Comparison of ENCODE assay signal across 25 mouse cellular contexts in genomic region chr1:88525622-88526021, GRCm38 (mm10). TPM values are rescaled to one million over a fixed set of nuclear protein-coding genes. Genes with fewer than 3 reads are reported as not detected.
DNase-seq lines count a peak whose midpoint lies in the region; ATAC-seq and TF ChIP-seq lines count a peak whose summit lies in the region.
"Had no signal": no experiment of that assay in that cellular context is flagged by ENCODE, and none has a peak within 500 bp of the region (broad histone marks: within the 10 kb centered on the region; RNA-seq: fewer than 3 reads in every experiment).

No protein-coding gene starts in this region.

- H3K79me3 ChIP-seq in C2C12 (ENCODE audit: low read depth), result peaks cover 2% of the 10 kb centered on the region

- H3K27ac ChIP-seq in lung, embryonic 16.5 days (ENCODE audit: low read length), result no peak overlapping the region
- no peak overlapping the region for H3K27ac ChIP-seq in embryonic facial prominence, embryonic 14.5 days (replicated peaks; ENCODE audit: low read depth, low read length)
- peak overlapping the region; percentile 57 for H3K27ac ChIP-seq in stomach, embryonic 15.5 days
- no peak overlapping the region for H3K27ac ChIP-seq in hindbrain, embryonic 14.5 days
- H3K27ac ChIP-seq: forebrain, embryonic 13.5 days; hindbrain, embryonic 10.5 days; limb, embryonic 12.5 days; liver, embryonic 15.5 days; midbrain, embryonic 15.5 days; neural tube, embryonic 12.5 days had no signal

- H3K36me3 ChIP-seq in lung, embryonic 16.5 days (ENCODE audit: control insufficient read depth, insufficient read depth, low read length), result no peaks in the 10 kb centered on the region
- no peaks in the 10 kb centered on the region for H3K36me3 ChIP-seq in C2C12 (ENCODE audit: control insufficient read depth, insufficient read depth)
- no peaks in the 10 kb centered on the region for H3K36me3 ChIP-seq in embryonic facial prominence, embryonic 14.5 days (ENCODE audit: control insufficient read depth, insufficient read depth, low read length)
- H3K36me3 ChIP-seq in stomach, embryonic 15.5 days, result no peaks in the 10 kb centered on the region
- no peaks in the 10 kb centered on the region for H3K36me3 ChIP-seq in hindbrain, embryonic 14.5 days (replicated peaks; ENCODE audit: control insufficient read depth, insufficient read depth)
- H3K36me3 ChIP-seq: G1E; hindbrain, embryonic 10.5 days; limb, embryonic 12.5 days; liver, embryonic 15.5 days; midbrain, embryonic 15.5 days; neural tube, embryonic 12.5 days had no signal

- no peak overlapping the region for H3K4me3 ChIP-seq in lung, embryonic 16.5 days (ENCODE audit: low read length)
- no peak overlapping the region for H3K4me3 ChIP-seq in C2C12 (ENCODE audit: insufficient read depth, poor library complexity, severe bottlenecking)
- no peak overlapping the region for H3K4me3 ChIP-seq in embryonic facial prominence, embryonic 14.5 days (ENCODE audit: low read depth, low read length)
- H3K4me3 ChIP-seq in stomach, embryonic 15.5 days (replicated peaks), result no peak overlapping the region
- H3K4me3 ChIP-seq in hindbrain, embryonic 14.5 days (replicated peaks; ENCODE audit: low read length), result no peak overlapping the region
- H3K4me3 ChIP-seq: forebrain, embryonic 13.5 days; hindbrain, embryonic 10.5 days; limb, embryonic 12.5 days; liver, embryonic 15.5 days; midbrain, embryonic 15.5 days; neural tube, embryonic 12.5 days had no signal

- WGBS in lung, embryonic 16.5 days, result 37% methylated on average over 3 of the region's 3 CpGs
- WGBS in embryonic facial prominence, embryonic 14.5 days, result 56% methylated on average over 3 of the region's 3 CpGs
- WGBS in stomach, embryonic 15.5 days, result 62% methylated on average over 3 of the region's 3 CpGs
- 62% methylated on average over 3 of the region's 3 CpGs for WGBS in hindbrain, embryonic 14.5 days

- H3K9ac ChIP-seq in lung, embryonic 16.5 days (ENCODE audit: low read length), result no peak overlapping the region
- H3K9ac ChIP-seq in embryonic facial prominence, embryonic 14.5 days (ENCODE audit: low read depth, low read length), result no peak overlapping the region
- no peak overlapping the region for H3K9ac ChIP-seq in stomach, embryonic 15.5 days
- no peak overlapping the region for H3K9ac ChIP-seq in hindbrain, embryonic 14.5 days
- H3K9ac ChIP-seq: forebrain, embryonic 13.5 days; limb, embryonic 12.5 days; liver, embryonic 15.5 days; midbrain, embryonic 15.5 days; neural tube, embryonic 12.5 days had no signal

- DNase-seq in lung, postnatal 14 days, result no peak
- DNase-seq in embryonic facial prominence, embryonic 14.5 days (ENCODE audit: low spot score), result peak; percentile 15
- DNase-seq in hindbrain, embryonic 14.5 days (ENCODE audit: low spot score), result no peak
- DNase-seq in B cell, adult 2 months, result no peak
- DNase-seq: adrenal gland, adult 8-10 months; cerebellum, adult 2 months; cerebellum, postnatal 14 days; gastrocnemius, postnatal 10 days; kidney, postnatal 14 days; right cerebral cortex, postnatal 4 days; thymus, postnatal 14 days had no signal

- no peak overlapping the region for H3K4me2 ChIP-seq in lung, embryonic 16.5 days (ENCODE audit: low read depth, low read length)
- H3K4me2 ChIP-seq in embryonic facial prominence, embryonic 14.5 days (ENCODE audit: low read depth, low read length), result no peak overlapping the region
- H3K4me2 ChIP-seq in stomach, embryonic 15.5 days, result no peak overlapping the region
- no peak overlapping the region for H3K4me2 ChIP-seq in hindbrain, embryonic 14.5 days (replicated peaks)
- H3K4me2 ChIP-seq: forebrain, embryonic 13.5 days; limb, embryonic 12.5 days; liver, embryonic 15.5 days; midbrain, embryonic 15.5 days; neural tube, embryonic 12.5 days had no signal

- ATAC-seq in lung, embryonic 16.5 days (ENCODE audit: low read depth), result peak; percentile 50
- ATAC-seq in embryonic facial prominence, embryonic 14.5 days (ENCODE audit: low read depth), result no peak
- ATAC-seq in stomach, embryonic 15.5 days (ENCODE audit: insufficient read depth, low FRiP score, low read depth), result no peak
- ATAC-seq in hindbrain, embryonic 14.5 days (ENCODE audit: low FRiP score), result no peak
- ATAC-seq: forebrain, embryonic 13.5 days; hindbrain, embryonic 16.5 days; midbrain, embryonic 15.5 days had no signal

- H3ac ChIP-seq in C2C12 (ENCODE audit: control insufficient read depth, insufficient read length, low read depth), result peak overlapping the region; percentile 71

- TF ChIP-seq CTCF in C2C12 (IDR thresholded peaks at IDR 0.05; ENCODE audit: control insufficient read depth, insufficient read depth, insufficient read length), result no peak

- no peaks in the 10 kb centered on the region for H3K27me3 ChIP-seq in lung, embryonic 16.5 days (ENCODE audit: control insufficient read depth, insufficient read depth, low read depth, low read length)
- H3K27me3 ChIP-seq in C2C12 (ENCODE audit: control insufficient read depth, insufficient read depth, insufficient read length), result no peaks in the 10 kb centered on the region
- H3K27me3 ChIP-seq in embryonic facial prominence, embryonic 14.5 days (replicated peaks; ENCODE audit: control insufficient read depth, insufficient read depth, low read length), result no peaks in the 10 kb centered on the region
- no peaks in the 10 kb centered on the region for H3K27me3 ChIP-seq in stomach, embryonic 15.5 days (replicated peaks)
- H3K27me3 ChIP-seq in hindbrain, embryonic 14.5 days (ENCODE audit: control insufficient read depth, insufficient read depth, low read length), result no peaks in the 10 kb centered on the region
- H3K27me3 ChIP-seq: forebrain, embryonic 13.5 days; limb, embryonic 12.5 days; midbrain, embryonic 15.5 days; neural tube, embryonic 12.5 days had no signal

- H3K9me3 ChIP-seq in lung, embryonic 16.5 days (ENCODE audit: control insufficient read depth, low read length), result no peaks in the 10 kb centered on the region
- H3K9me3 ChIP-seq in embryonic facial prominence, embryonic 14.5 days (ENCODE audit: control insufficient read depth, low read length), result no peaks in the 10 kb centered on the region
- no peaks in the 10 kb centered on the region for H3K9me3 ChIP-seq in stomach, embryonic 15.5 days
- no peaks in the 10 kb centered on the region for H3K9me3 ChIP-seq in hindbrain, embryonic 14.5 days (ENCODE audit: control insufficient read depth, low read length)
- H3K9me3 ChIP-seq: forebrain, embryonic 13.5 days; G1E; limb, embryonic 12.5 days; liver, embryonic 15.5 days; midbrain, embryonic 15.5 days; neural tube, embryonic 12.5 days had no signal

- H3K4me1 ChIP-seq in lung, embryonic 16.5 days (replicated peaks; ENCODE audit: control insufficient read depth, insufficient read depth, low read length), result peaks cover 14% of the 10 kb centered on the region
- no peaks in the 10 kb centered on the region for H3K4me1 ChIP-seq in embryonic facial prominence, embryonic 14.5 days (ENCODE audit: control insufficient read depth, insufficient read depth, low read length)
- H3K4me1 ChIP-seq in stomach, embryonic 15.5 days, result 0 out of 2 replicates have a peak, but pooled peaks cover 3% of the 10 kb centered on the region
- no peaks in the 10 kb centered on the region for H3K4me1 ChIP-seq in hindbrain, embryonic 14.5 days (replicated peaks; ENCODE audit: control insufficient read depth, insufficient read depth, low read length)
- H3K4me1 ChIP-seq: forebrain, embryonic 13.5 days; liver, embryonic 15.5 days; midbrain, embryonic 15.5 days; neural tube, embryonic 12.5 days had no signal

- peaks cover 6% of the 10 kb centered on the region for H3K79me2 ChIP-seq in C2C12 (ENCODE audit: control insufficient read depth, insufficient read depth)

TF ChIP-seq in C2C12, 6 proteins besides CTCF, POLR2A, EP300 and RAD21:
- TF ChIP-seq FOSL1 (IDR thresholded peaks at IDR 0.05; ENCODE audit: insufficient read depth, low read length, poor library complexity, severe bottlenecking), result no peak
- no peak for TF ChIP-seq MYOG (IDR thresholded peaks at IDR 0.05; ENCODE audit: control insufficient read depth, extremely low read depth, insufficient read length)
- no peak for TF ChIP-seq MYOD1 (IDR thresholded peaks at IDR 0.05; ENCODE audit: control insufficient read depth, insufficient read length, low read depth)
- no peak for TF ChIP-seq CEBPB (IDR thresholded peaks at IDR 0.05; ENCODE audit: low read depth)
- TF ChIP-seq MAX (IDR thresholded peaks at IDR 0.05), result no peak
- TF ChIP-seq USF1 (IDR thresholded peaks at IDR 0.05; ENCODE audit: low read depth), result no peak
TF ChIP-seq in C2C12: peak in this region for 0.

RNA-seq across cellular contexts. Expression of gene Glrp1, which starts 15.8 kb away (rescaled TPM):
- polyA plus RNA-seq in lung, embryonic 16.5 days (2015; fragmentation: Nextera tagmentation; extraction: Ambion mirVana), result 0.21 and 0.28 TPM in 2 replicates
- 1.3 TPM for polyA plus RNA-seq in C2C12 (2012; fragmentation: generic; extraction: Trizol)
- polyA plus RNA-seq in embryonic facial prominence, embryonic 14.5 days (2014; fragmentation: Nextera tagmentation; extraction: Ambion mirVana), result not detected in 2 replicates
- polyA plus RNA-seq in stomach, embryonic 15.5 days (2015; fragmentation: Nextera tagmentation; extraction: Ambion mirVana), result not detected in 2 replicates
- polyA plus RNA-seq in hindbrain, embryonic 14.5 days (2014; fragmentation: Nextera tagmentation; extraction: Ambion mirVana), result not detected in 2 replicates
- polyA plus RNA-seq: embryonic facial prominence, embryonic 11.5 days; forebrain, embryonic 13.5 days; G1E; hindbrain, embryonic 10.5 days; hindbrain, embryonic 16.5 days; intestine, embryonic 16.5 days; limb, embryonic 12.5 days; midbrain, embryonic 15.5 days; neural tube, embryonic 12.5 days; spleen, adult 2 months had no signal
